ENCODE assay signal across 17 mouse cellular contexts in genomic region chr5:77644651-77645050, GRCm38 (mm10).
"Had no signal": no experiment of that assay in that cellular context is flagged by ENCODE, and none has a peak within 500 bp of the region (broad histone marks: within the 10 kb centered on the region; RNA-seq: fewer than 3 reads in every experiment).

No protein-coding gene starts in this region.

- H3K4me3 ChIP-seq: midbrain, embryonic 10.5 days; midbrain, embryonic 12.5 days; myocyte; neural tube, embryonic 13.5 days; neural tube, embryonic 15.5 days; stomach, embryonic 15.5 days had no signal

- H3K36me3 ChIP-seq: midbrain, embryonic 10.5 days; midbrain, embryonic 12.5 days; neural tube, embryonic 13.5 days; neural tube, embryonic 15.5 days; stomach, embryonic 15.5 days had no signal

- DNase-seq: lung, adult 18-20 months; lung, embryonic 14.5 days; lung, postnatal 10 days; lung, postnatal 4 days; midbrain, embryonic 14.5 days; right cerebral cortex, postnatal 14 days; thymus, adult 2 months; thymus, postnatal 25 days; thymus, postnatal 4 days had no signal

- H3K27ac ChIP-seq: midbrain, embryonic 10.5 days; midbrain, embryonic 12.5 days; neural tube, embryonic 13.5 days; neural tube, embryonic 15.5 days; stomach, embryonic 15.5 days; stomach, postnatal 0 days had no signal

- H3K27me3 ChIP-seq: midbrain, embryonic 12.5 days; neural tube, embryonic 13.5 days; neural tube, embryonic 15.5 days; stomach, embryonic 15.5 days had no signal

- H3K4me1 ChIP-seq: midbrain, embryonic 12.5 days; neural tube, embryonic 13.5 days; neural tube, embryonic 15.5 days; stomach, embryonic 15.5 days had no signal

- H3K4me2 ChIP-seq: lung, embryonic 14.5 days; midbrain, embryonic 12.5 days; neural tube, embryonic 13.5 days; neural tube, embryonic 15.5 days; stomach, embryonic 15.5 days had no signal

- H3K9ac ChIP-seq: lung, embryonic 14.5 days; midbrain, embryonic 12.5 days; neural tube, embryonic 13.5 days; neural tube, embryonic 15.5 days; stomach, embryonic 15.5 days had no signal

- ATAC-seq: midbrain, embryonic 16.5 days had no signal

- H3K9me3 ChIP-seq: midbrain, embryonic 10.5 days; midbrain, embryonic 12.5 days; neural tube, embryonic 13.5 days; neural tube, embryonic 15.5 days; stomach, embryonic 15.5 days had no signal
